ENCODE assay signal across 12 mouse cellular contexts in genomic region chr17:85664202-85664601, GRCm38 (mm10). TPM values are rescaled to one million over a fixed set of nuclear protein-coding genes. Genes with fewer than 3 reads are reported as not detected.
DNase-seq lines count a peak whose midpoint lies in the region; ATAC-seq and TF ChIP-seq lines count a peak whose summit lies in the region.
"Had no signal": no experiment of that assay in that cellular context is flagged by ENCODE, and none has a peak within 500 bp of the region (broad histone marks: within the 10 kb centered on the region; RNA-seq: fewer than 3 reads in every experiment).

No protein-coding gene starts in this region.

- H3K27me3 ChIP-seq in heart, embryonic 15.5 days: peaks cover 59% of the 10 kb centered on the region
- no peaks in the 10 kb centered on the region; the same call in 1 of the 2 replicates for H3K27me3 ChIP-seq in heart, adult 2 months (ENCODE audit: control insufficient read depth, insufficient read depth, low read length)
- H3K27me3 ChIP-seq in stomach, embryonic 14.5 days (ENCODE audit: control insufficient read depth, insufficient read depth, low read length): no peaks in the 10 kb centered on the region
- H3K27me3 ChIP-seq in stomach, postnatal 0 days (ENCODE audit: control insufficient read depth, insufficient read depth, low read length): no peaks in the 10 kb centered on the region
- H3K27me3 ChIP-seq in limb, embryonic 15.5 days: peaks cover 34% of the 10 kb centered on the region

- no peaks in the 10 kb centered on the region; the same call in 1 of the 2 replicates for H3K4me1 ChIP-seq in heart, embryonic 15.5 days (replicated peaks)
- H3K4me1 ChIP-seq in heart, adult 2 months (ENCODE audit: control insufficient read depth, insufficient read depth, low read length): no peaks in the 10 kb centered on the region
- H3K4me1 ChIP-seq in stomach, embryonic 14.5 days (ENCODE audit: control insufficient read depth, insufficient read depth, low read length): no peaks in the 10 kb centered on the region
- no peaks in the 10 kb centered on the region for H3K4me1 ChIP-seq in stomach, postnatal 0 days (replicated peaks; ENCODE audit: control insufficient read depth, insufficient read depth)
- H3K4me1 ChIP-seq in limb, embryonic 15.5 days: peaks cover 4% of the 10 kb centered on the region; the same call in 1 of the 2 replicates

- no peak for TF ChIP-seq CTCF in heart, adult 2 months (IDR thresholded peaks at IDR 0.05)
- TF ChIP-seq CTCF in stomach, postnatal 0 days (IDR thresholded peaks at IDR 0.05; ENCODE audit: low read depth): no peak

- WGBS in heart, embryonic 15.5 days: 38% methylated on average over 2 of the region's 2 CpGs
- WGBS in heart, adult 2 months: 29% methylated on average over 2 of the region's 2 CpGs
- 36% methylated on average over 2 of the region's 2 CpGs for WGBS in stomach, embryonic 14.5 days
- WGBS in stomach, postnatal 0 days: 33% methylated on average over 2 of the region's 2 CpGs
- 22% methylated on average over 2 of the region's 2 CpGs for WGBS in limb, embryonic 15.5 days

- no peaks in the 10 kb centered on the region for H3K9me3 ChIP-seq in heart, embryonic 15.5 days (replicated peaks)
- H3K9me3 ChIP-seq in stomach, embryonic 14.5 days (ENCODE audit: control insufficient read depth, low read depth, low read length): no peaks in the 10 kb centered on the region
- no peaks in the 10 kb centered on the region for H3K9me3 ChIP-seq in stomach, postnatal 0 days (ENCODE audit: control insufficient read depth, low read length)
- H3K9me3 ChIP-seq in limb, embryonic 15.5 days: no peaks in the 10 kb centered on the region

- ATAC-seq in heart, embryonic 15.5 days (replicated peaks; ENCODE audit: insufficient number of reproducible peaks, insufficient read depth, low FRiP score, low read depth): no peak
- ATAC-seq in stomach, embryonic 14.5 days (ENCODE audit: insufficient number of reproducible peaks, insufficient read depth, low FRiP score, low read depth): no peak
- ATAC-seq in stomach, postnatal 0 days (ENCODE audit: low FRiP score, low TSS enrichment): no peak
- ATAC-seq in limb, embryonic 15.5 days (ENCODE audit: insufficient number of reproducible peaks, low FRiP score, low TSS enrichment, low read depth): no peak

- intact Hi-C loops in heart, adult 2 months (cut with DNase I): no loop called here

- no peak overlapping the region for H3K9ac ChIP-seq in heart, embryonic 15.5 days
- no peak overlapping the region for H3K9ac ChIP-seq in heart, adult 2 months (ENCODE audit: low read depth, low read length)
- H3K9ac ChIP-seq in stomach, embryonic 14.5 days (replicated peaks; ENCODE audit: low read depth, low read length): no peak overlapping the region
- no peak overlapping the region for H3K9ac ChIP-seq in stomach, postnatal 0 days (ENCODE audit: low read length)
- H3K9ac ChIP-seq in limb, embryonic 15.5 days: no peak overlapping the region

- DNase-seq in heart, adult 2 months: no peak
- no peak for DNase-seq in stomach, postnatal 0 days (ENCODE audit: low spot score)
- DNase-seq in layer of hippocampus, adult 9-11 months: no peak
- no peak for DNase-seq in retina, postnatal 1 day
- DNase-seq in layer of hippocampus, adult 9-10 months (ENCODE audit: low spot score): no peak

- H3K27ac ChIP-seq in heart, embryonic 15.5 days: no peak overlapping the region
- no peak overlapping the region for H3K27ac ChIP-seq in heart, adult 2 months
- H3K27ac ChIP-seq in stomach, embryonic 14.5 days (ENCODE audit: low read length): no peak overlapping the region
- H3K27ac ChIP-seq in stomach, postnatal 0 days (replicated peaks): no peak overlapping the region
- no peak overlapping the region for H3K27ac ChIP-seq in limb, embryonic 15.5 days
- H3K27ac ChIP-seq: macrophage had no signal

- TF ChIP-seq EP300 in heart, adult 2 months (IDR thresholded peaks at IDR 0.05; ENCODE audit: insufficient read depth, low read depth, low read length): no peak
- no peak for TF ChIP-seq EP300 in stomach, postnatal 0 days (optimal IDR thresholded peaks at IDR 0.05)

- no peak for TF ChIP-seq POLR2A in heart, adult 2 months (IDR thresholded peaks at IDR 0.05; ENCODE audit: insufficient read depth, low read depth, low read length)

- no peaks in the 10 kb centered on the region for H3K79me2 ChIP-seq in heart, adult 2 months (replicated peaks; ENCODE audit: control insufficient read depth, insufficient read depth, low read length)

- H3K36me3 ChIP-seq in heart, embryonic 15.5 days: no peaks in the 10 kb centered on the region
- no peaks in the 10 kb centered on the region for H3K36me3 ChIP-seq in heart, adult 2 months (ENCODE audit: control insufficient read depth, insufficient read depth, low read length)
- no peaks in the 10 kb centered on the region for H3K36me3 ChIP-seq in stomach, embryonic 14.5 days (ENCODE audit: control insufficient read depth, insufficient read depth, low read length)
- H3K36me3 ChIP-seq in stomach, postnatal 0 days (ENCODE audit: control insufficient read depth, insufficient read depth, low read length): no peaks in the 10 kb centered on the region
- H3K36me3 ChIP-seq in limb, embryonic 15.5 days: no peaks in the 10 kb centered on the region

- peak overlapping the region; percentile 34; the same call in 1 of the 2 replicates for H3K4me3 ChIP-seq in heart, embryonic 15.5 days
- no peak overlapping the region for H3K4me3 ChIP-seq in heart, adult 2 months
- no peak overlapping the region for H3K4me3 ChIP-seq in stomach, embryonic 14.5 days (ENCODE audit: low read depth, low read length)
- H3K4me3 ChIP-seq in stomach, postnatal 0 days (ENCODE audit: low read depth, low read length): no peak overlapping the region
- no peak overlapping the region for H3K4me3 ChIP-seq in limb, embryonic 15.5 days

- peak overlapping the region; percentile 59; the same call in 1 of the 2 replicates for H3K4me2 ChIP-seq in heart, embryonic 15.5 days
- peak overlapping the region; percentile 31 for H3K4me2 ChIP-seq in stomach, embryonic 14.5 days (replicated peaks; ENCODE audit: low read depth, low read length)
- no peak overlapping the region for H3K4me2 ChIP-seq in stomach, postnatal 0 days (replicated peaks; ENCODE audit: low read depth)
- H3K4me2 ChIP-seq in limb, embryonic 15.5 days: peak overlapping the region; percentile 41; the same call in 1 of the 2 replicates

RNA-seq across cellular contexts. Expression of gene Six2, which starts 23.9 kb away (rescaled TPM):
- 0.21 and 2.2 TPM in 2 replicates for polyA plus RNA-seq in heart, embryonic 15.5 days (2015; fragmentation: Nextera tagmentation; extraction: Ambion mirVana)
- under 1 TPM in 1 of 2 experiments, not detected in 1; 0.43 TPM for total RNA-seq in heart, adult 2 months (2021)
- polyA plus RNA-seq in heart, adult 2 months (2012; rRNA removed): 0.18 and 0.35 TPM in 2 replicates
- polyA plus RNA-seq in stomach, embryonic 14.5 days (2014; fragmentation: Nextera tagmentation; extraction: Ambion mirVana): 7.6 and 8.9 TPM in 2 replicates
- polyA plus RNA-seq in stomach, postnatal 0 days (2015; fragmentation: Nextera tagmentation; extraction: Ambion mirVana): 2.6 and 4.0 TPM in 2 replicates
- polyA plus RNA-seq in limb, embryonic 15.5 days (2015; fragmentation: Nextera tagmentation; extraction: Ambion mirVana): 3.9 and 4.3 TPM in 2 replicates
- polyA plus RNA-seq: macrophage, Patski had no signal

RNA-seq across cellular contexts. Expression of gene Six3, which starts 50.8 kb away (rescaled TPM):
- polyA plus RNA-seq in heart, embryonic 15.5 days (2015; fragmentation: Nextera tagmentation; extraction: Ambion mirVana): not detected in 2 replicates
- total RNA-seq in heart, adult 2 months (2021): not detected
- 0.06 TPM in 1 of 2 replicates, not detected in the other for polyA plus RNA-seq in heart, adult 2 months (2012; rRNA removed)
- polyA plus RNA-seq in stomach, embryonic 14.5 days (2014; fragmentation: Nextera tagmentation; extraction: Ambion mirVana): not detected in 2 replicates
- not detected in 2 replicates for polyA plus RNA-seq in stomach, postnatal 0 days (2015; fragmentation: Nextera tagmentation; extraction: Ambion mirVana)
- polyA plus RNA-seq in limb, embryonic 15.5 days (2015; fragmentation: Nextera tagmentation; extraction: Ambion mirVana): not detected in 2 replicates
- total RNA-seq: adrenal gland, adult 8-10 months; heart, postnatal 25 days had no signal
- polyA plus RNA-seq: macrophage had no signal
